Mouse (Mus musculus): Measurements from ENCODE around the gene Peak1.

DNA sequence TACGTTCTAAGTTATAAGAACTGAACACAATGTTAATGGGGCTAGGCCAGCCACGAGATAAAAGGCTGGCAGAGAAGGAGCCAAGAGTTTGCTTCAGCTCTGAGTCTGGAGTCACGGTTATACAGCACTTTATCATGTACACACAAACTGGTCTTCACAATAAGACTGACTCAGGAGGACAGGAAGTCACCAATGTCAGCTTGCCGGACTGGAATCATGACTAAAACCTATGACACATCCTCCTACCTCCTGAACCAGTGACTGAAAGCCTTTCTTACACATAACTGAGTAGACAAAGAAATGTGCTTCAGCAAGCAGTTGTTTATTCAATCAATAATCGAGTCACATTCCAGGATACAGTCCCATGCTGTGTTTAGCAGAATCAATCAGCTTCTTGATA, 47.2 kb downstream of the Peak1 start:
- TF ChIP-seq CTCF (IDR thresholded peaks at IDR 0.05; ENCODE audit: borderline replicate concordance, extremely low read depth, insufficient read depth, insufficient read length) (no peak), POLR2A (IDR thresholded peaks at IDR 0.05; ENCODE audit: borderline replicate concordance, extremely low read depth, insufficient read depth, insufficient read length, poor library complexity, severe bottlenecking) (no peak)

Measured in brain, embryonic 14.5 days (tissue).